Mouse (Mus musculus) hindbrain, embryonic 15.5 days (tissue): ENCODE results near the gene Fam193a. TPM values are rescaled to one million over a fixed set of nuclear protein-coding genes. Genes with fewer than 3 reads are reported as not detected.
A peak's percentile ranks its signal among the peaks of the same experiment; 100 is the strongest.

Experiments
- ATAC-seq: fragments of 200-750 bp; cut with Nextera tagmentation; 2 replicates; pipeline ENCODE4 v1.8.0; 2017; ENCODE audit warnings: low read depth, moderate number of reproducible peaks, moderate TSS enrichment; ENCODE audit not compliant: low FRiP score
- H3K27ac ChIP-seq: fragments of 300-500 bp; sonication (generic); replicated peaks from 2 replicates; pipeline ENCODE4 v1.5.1; 2015; ENCODE audit warnings: mild to moderate bottlenecking, inconsistent platforms
- H3K27me3 ChIP-seq: fragments of 300-500 bp; sonication (generic); 2 replicates; pipeline ENCODE4 v1.6.1; 2015; ENCODE audit warnings: control low read depth, inconsistent platforms
- H3K36me3 ChIP-seq: fragments of 300-500 bp; sonication (generic); 2 replicates; pipeline ENCODE4 v1.6.1; 2015; ENCODE audit warnings: control low read depth, inconsistent platforms
- H3K4me1 ChIP-seq: fragments of 300-500 bp; sonication (generic); replicated peaks from 2 replicates; pipeline ENCODE4 v1.6.1; 2015; ENCODE audit warnings: control low read depth, inconsistent platforms
- H3K4me2 ChIP-seq: fragments of 300-500 bp; sonication (generic); 2 replicates; pipeline ENCODE4 v1.6.1; 2015; ENCODE audit warnings: moderate library complexity, mild to moderate bottlenecking, inconsistent platforms
- H3K4me3 ChIP-seq: fragments of 300-500 bp; sonication (generic); 2 replicates; pipeline ENCODE4 v1.5.1; 2015; ENCODE audit warnings: mild to moderate bottlenecking, inconsistent platforms
- H3K9ac ChIP-seq: fragments of 300-500 bp; sonication (generic); 2 replicates; pipeline ENCODE4 v1.6.1; 2015; ENCODE audit warnings: inconsistent platforms
- H3K9me3 ChIP-seq: fragments of 300-500 bp; sonication (generic); 2 replicates; pipeline ENCODE4 v1.6.1; 2016; ENCODE audit warnings: control low read depth, inconsistent platforms
- WGBS: fragments of 180-500 bp; shearing (Covaris S2); methylation state at CpG from one replicate; pipeline ENCODE4 v1.1.7; 2015; 5-methylcytosine and 5-hydroxymethylcytosine counted together
- polyA plus RNA-seq: library from polyadenylated mRNA; unstranded; fragments of >200 nt; fragmentation: Nextera tagmentation; extraction: Ambion mirVana; gene quantifications from 2 replicates; pipeline ENCODE4 v1.2.1, GENCODE M21; 2015

Fam193a gene
- polyA plus RNA-seq, 1 experiment from 2014 or later: 14.0 TPM

- no peak for ATAC-seq
- no peak overlapping the region for H3K9ac ChIP-seq
- no peaks in the 10 kb centered on the region for H3K9me3 ChIP-seq
- no peaks in the 10 kb centered on the region for H3K27me3 ChIP-seq
- no peaks in the 10 kb centered on the region for H3K4me1 ChIP-seq
- WGBS: 82% methylated on average over 3 of the region's 3 CpGs
- no peak overlapping the region for H3K4me3 ChIP-seq
- H3K27ac ChIP-seq: no peak overlapping the region
- H3K36me3 ChIP-seq: peaks cover 67% of the 10 kb centered on the region
- no peak overlapping the region for H3K4me2 ChIP-seq
These were observed 111.2 kb downstream of the Fam193a start for GRCm38 (mm10) chr5:34480926-34481325.

DNA sequence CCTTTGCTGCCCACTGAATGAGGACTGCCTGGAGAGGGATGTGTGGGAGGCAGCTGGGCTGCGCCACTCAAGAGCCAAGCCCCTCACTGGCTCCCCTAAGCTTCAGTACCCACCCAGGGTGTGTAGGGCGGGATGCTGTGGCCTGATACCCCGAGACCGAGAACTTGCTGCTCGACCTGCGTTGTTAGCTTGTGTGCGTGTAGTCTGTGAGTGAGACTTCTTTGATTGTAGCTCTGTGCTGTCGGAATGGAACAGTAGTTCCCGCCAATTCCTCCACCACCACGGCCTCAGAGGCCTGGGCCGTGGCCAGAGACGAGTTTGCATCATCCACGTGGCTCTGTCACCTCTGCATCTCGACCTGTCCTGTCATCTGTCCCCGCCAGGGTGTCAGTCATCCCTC, 116.0 kb downstream of the Fam193a start:
- 94% methylated on average over 15 of the region's 15 CpGs for WGBS
- Histone ChIP-seq H3K36me3 (peaks cover 32% of the 10 kb centered on the region), H3K9ac (no peak overlapping the region), H3K4me1 (no peaks in the 10 kb centered on the region), H3K4me3 (no peak overlapping the region), H3K4me2 (no peak overlapping the region), H3K9me3 (no peaks in the 10 kb centered on the region), H3K27ac (no peak overlapping the region), H3K27me3 (no peaks in the 10 kb centered on the region)
- ATAC-seq: no peak

GRCm38 (mm10) chr5:34487320-34488090, 117.8 kb downstream of the Fam193a start:
- no peak for ATAC-seq
- peaks cover 17% of the 10 kb centered on the region for H3K36me3 ChIP-seq
- WGBS: 80% methylated on average over 6 of the region's 6 CpGs

DNA sequence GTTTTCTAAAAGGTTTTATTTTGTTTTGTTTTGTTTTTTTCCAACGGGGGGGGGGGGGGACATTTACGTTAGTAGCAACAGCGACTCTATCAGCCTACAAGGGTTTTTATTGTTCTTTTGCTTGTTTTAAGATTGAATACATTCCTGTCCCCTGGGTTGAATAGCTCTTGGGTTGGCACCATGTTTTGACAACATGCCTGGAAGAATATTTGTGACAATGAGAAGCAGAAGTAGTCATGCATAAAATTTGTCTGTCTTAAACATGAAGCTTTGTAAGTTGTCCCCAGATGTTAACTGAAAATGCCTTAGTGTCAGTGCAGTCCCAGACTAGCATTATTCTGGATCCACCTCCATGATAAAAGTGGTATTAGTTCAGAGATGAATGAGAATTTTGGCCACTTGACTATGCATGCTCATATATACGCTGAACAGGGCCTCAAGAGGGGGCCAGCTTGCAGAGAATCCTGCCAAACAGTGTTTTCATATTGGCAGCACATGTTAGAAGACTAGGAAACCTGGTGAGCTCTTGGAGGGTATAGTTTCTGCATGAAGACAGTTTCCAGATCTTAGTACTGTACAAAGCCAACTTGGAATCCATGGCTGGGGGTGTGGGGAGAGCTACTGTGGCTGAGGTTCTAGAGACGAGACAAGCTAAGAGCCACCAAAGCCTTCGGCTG, 119.1 kb downstream of the Fam193a start:
- ATAC-seq: no peak
- no peak overlapping the region for H3K4me2 ChIP-seq
- no peaks in the 10 kb centered on the region for H3K4me1 ChIP-seq
- WGBS: 68% methylated on average over 6 of the region's 6 CpGs
- no peaks in the 10 kb centered on the region for H3K27me3 ChIP-seq
- H3K9me3 ChIP-seq: no peaks in the 10 kb centered on the region
- H3K9ac ChIP-seq: no peak overlapping the region
- H3K4me3 ChIP-seq: no peak overlapping the region
- H3K27ac ChIP-seq: no peak overlapping the region
- peaks cover 14% of the 10 kb centered on the region for H3K36me3 ChIP-seq

More at GRCm38 (mm10) chr5:34487320-34488090, 117.8 kb downstream of the Fam193a start:
- H3K4me2 ChIP-seq: no peak overlapping the region
- H3K27ac ChIP-seq: no peak overlapping the region
- no peak overlapping the region for H3K4me3 ChIP-seq
- no peaks in the 10 kb centered on the region for H3K27me3 ChIP-seq
- H3K9ac ChIP-seq: no peak overlapping the region
- H3K4me1 ChIP-seq: no peaks in the 10 kb centered on the region
- no peaks in the 10 kb centered on the region for H3K9me3 ChIP-seq

GRCm38 (mm10) chr5:34489418-34489787, 119.7 kb downstream of the Fam193a start:
- WGBS: 85% methylated on average over 3 of the region's 3 CpGs
- H3K4me3 ChIP-seq: no peak overlapping the region
- peaks cover 14% of the 10 kb centered on the region for H3K36me3 ChIP-seq
- no peaks in the 10 kb centered on the region for H3K9me3 ChIP-seq
- H3K9ac ChIP-seq: no peak overlapping the region
- ATAC-seq: no peak
- no peak overlapping the region for H3K4me2 ChIP-seq
- no peak overlapping the region for H3K27ac ChIP-seq
- no peaks in the 10 kb centered on the region for H3K4me1 ChIP-seq
- no peaks in the 10 kb centered on the region for H3K27me3 ChIP-seq

GRCm38 (mm10) chr5:34496745-34497144, 127.0 kb downstream of the Fam193a start:
- no peak for ATAC-seq
- H3K27ac ChIP-seq: no peak overlapping the region
- H3K27me3 ChIP-seq: no peaks in the 10 kb centered on the region
- no peaks in the 10 kb centered on the region for H3K9me3 ChIP-seq
- no peaks in the 10 kb centered on the region for H3K4me1 ChIP-seq
- WGBS: 68% methylated on average over 6 of the region's 6 CpGs
- no peak overlapping the region for H3K9ac ChIP-seq
- no peaks in the 10 kb centered on the region for H3K36me3 ChIP-seq
- no peak overlapping the region for H3K4me2 ChIP-seq
- no peak overlapping the region for H3K4me3 ChIP-seq

- Histone ChIP-seq H3K4me3 (no peak overlapping the region), H3K9me3 (no peaks in the 10 kb centered on the region), H3K4me2 (no peak overlapping the region), H3K27me3 (no peaks in the 10 kb centered on the region), H3K27ac (no peak overlapping the region), H3K36me3 (no peaks in the 10 kb centered on the region), H3K4me1 (no peaks in the 10 kb centered on the region), H3K9ac (no peak overlapping the region)
- 72% methylated on average over 5 of the region's 5 CpGs for WGBS
- no peak for ATAC-seq
These were observed 131.2 kb downstream of the Fam193a start for GRCm38 (mm10) chr5:34500886-34501285.

- H3K4me2 ChIP-seq: no peak overlapping the region
- no peak for ATAC-seq
- WGBS: 91% methylated on average over 3 of the region's 3 CpGs
These were observed 131.9 kb downstream of the Fam193a start for GRCm38 (mm10) chr5:34501588-34501987.

GRCm38 (mm10) chr5:34502411-34502810, 132.7 kb downstream of the Fam193a start:
- no peak overlapping the region for H3K9ac ChIP-seq
- H3K4me2 ChIP-seq: no peak overlapping the region
- no peaks in the 10 kb centered on the region for H3K36me3 ChIP-seq
- H3K4me3 ChIP-seq: no peak overlapping the region
- H3K9me3 ChIP-seq: no peaks in the 10 kb centered on the region
- H3K4me1 ChIP-seq: no peaks in the 10 kb centered on the region
- H3K27me3 ChIP-seq: no peaks in the 10 kb centered on the region
- no peak overlapping the region for H3K27ac ChIP-seq
- whole genome bisulfite sequencing: 97% methylated on average over 1 of the region's 1 CpGs
- no peak for ATAC-seq

More at GRCm38 (mm10) chr5:34501588-34501987, 131.9 kb downstream of the Fam193a start:
- Histone ChIP-seq H3K4me1 (no peaks in the 10 kb centered on the region), H3K36me3 (no peaks in the 10 kb centered on the region), H3K4me3 (no peak overlapping the region), H3K27ac (no peak overlapping the region), H3K27me3 (no peaks in the 10 kb centered on the region), H3K9ac (no peak overlapping the region), H3K9me3 (no peaks in the 10 kb centered on the region)

DNA sequence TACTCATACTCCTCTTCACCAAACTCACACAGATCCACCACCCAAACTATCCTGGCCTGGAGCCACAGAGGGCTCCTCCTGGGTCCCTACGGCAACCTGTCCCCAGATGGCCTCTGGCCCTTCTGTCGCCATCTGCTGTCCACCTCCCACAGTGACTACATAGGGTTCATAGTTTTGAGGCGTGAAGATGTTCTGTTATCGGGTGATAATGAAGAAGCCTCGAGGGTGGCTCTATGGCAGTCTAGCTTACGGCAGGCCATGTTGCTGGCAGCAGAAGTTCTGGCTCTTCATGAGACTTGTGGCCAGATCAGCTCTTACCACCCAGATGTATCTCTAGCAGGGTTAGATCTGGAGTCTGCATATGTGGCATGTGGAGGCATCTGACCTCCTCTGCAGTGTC, 133.1 kb downstream of the Fam193a start:
- no peak overlapping the region for H3K27ac ChIP-seq
- no peaks in the 10 kb centered on the region for H3K27me3 ChIP-seq
- no peak overlapping the region for H3K4me3 ChIP-seq
- no peak overlapping the region for H3K9ac ChIP-seq
- ATAC-seq: no peak
- 71% methylated on average over 6 of the region's 6 CpGs for WGBS
- no peaks in the 10 kb centered on the region for H3K36me3 ChIP-seq
- H3K4me1 ChIP-seq: no peaks in the 10 kb centered on the region
- H3K9me3 ChIP-seq: no peaks in the 10 kb centered on the region
- no peak overlapping the region for H3K4me2 ChIP-seq

DNA sequence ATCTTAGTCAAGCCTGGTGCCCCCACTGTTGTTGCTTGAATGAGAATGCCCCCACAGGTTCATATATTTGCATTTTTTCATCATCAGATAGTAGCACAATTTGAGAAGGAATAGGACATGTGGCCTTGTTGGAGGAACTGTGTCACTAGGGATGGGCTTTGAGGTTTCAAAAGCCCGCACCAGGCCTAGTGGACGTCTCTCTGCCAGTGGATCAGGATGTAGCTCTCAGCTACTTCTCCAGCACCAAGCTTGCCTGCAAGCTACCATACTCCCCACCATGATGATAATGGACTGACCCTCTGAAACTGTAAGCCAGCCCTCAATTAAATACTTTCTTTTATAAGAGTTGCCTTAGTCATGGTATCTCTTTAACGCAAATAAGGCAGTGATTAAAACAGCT, 142.8 kb downstream of the Fam193a start:
- Histone ChIP-seq H3K27me3 (peaks cover 5% of the 10 kb centered on the region; the same call in 1 of the 2 replicates), H3K4me3 (no peak overlapping the region), H3K4me1 (peaks cover 7% of the 10 kb centered on the region), H3K9ac (no peak overlapping the region), H3K9me3 (no peaks in the 10 kb centered on the region), H3K4me2 (peak overlapping the region; percentile 87), H3K27ac (no peak overlapping the region), H3K36me3 (no peaks in the 10 kb centered on the region)
- ATAC-seq: no peak
- 81% methylated on average over 3 of the region's 3 CpGs for WGBS

- peak; percentile 96 for ATAC-seq
These were observed 143.9 kb downstream of the Fam193a start, which contains the start of gene Tnip2 for GRCm38 (mm10) chr5:34513466-34514217. Tnip2 (minus strand) TSS chr5:34513991.

More at GRCm38 (mm10) chr5:34513466-34514217, 143.9 kb downstream of the Fam193a start, which contains the start of gene Tnip2:
- 0 out of 2 replicates have a peak within 1 kb of the TSS, but pooled peaks have one; percentile 13 for H3K27ac ChIP-seq
- peak within 1 kb of the TSS; percentile 87 for H3K4me2 ChIP-seq
- peak within 1 kb of the TSS; percentile 74 for H3K4me3 ChIP-seq
- H3K36me3 ChIP-seq: no peaks in the 10 kb centered on the region
- H3K27me3 ChIP-seq: peaks cover 5% of the 10 kb centered on the region; the same call in 1 of the 2 replicates
- H3K9me3 ChIP-seq: no peaks in the 10 kb centered on the region
- peaks cover 7% of the 10 kb centered on the region for H3K4me1 ChIP-seq
- WGBS: under 1% methylated on average over 64 of the region's 64 CpGs
- peak within 1 kb of the TSS; percentile 56 for H3K9ac ChIP-seq
